Mouse (Mus musculus): Measurements from ENCODE around the gene Il5ra. TPM values are rescaled to one million over a fixed set of nuclear protein-coding genes. Genes with fewer than 3 reads are reported as not detected.
A peak's percentile ranks its signal among the peaks of the same experiment; 100 is the strongest.

Il5ra gene
- total RNA-seq (2021), result not detected

- intact Hi-C loops (cut with DNase I), result no loop called here
Observed at GRCm38 (mm10) chr6:106748887-106749388, at the start of gene Il5ra. Gene Il5ra, minus strand, starts transcription at chr6:106749037.

GRCm38 (mm10) chr6:106794094-106794814 is 45.4 kb upstream of the Il5ra start:
- DNase-seq, result no peak
- intact Hi-C loops (cut with DNase I), result no loop called here

More at GRCm38 (mm10) chr6:106748887-106749388, at the start of gene Il5ra:
- DNase-seq, result no peak

GRCm38 (mm10) chr6:106793621-106794020 is 44.8 kb upstream of the Il5ra start:
- intact Hi-C loops (cut with DNase I), result no loop called here

GRCm38 (mm10) chr6:106793088-106793487 is 44.3 kb upstream of the Il5ra start:
- intact Hi-C loops (cut with DNase I), result no loop called here
- no peak for DNase-seq

More at GRCm38 (mm10) chr6:106793621-106794020, 44.8 kb upstream of the Il5ra start:
- DNase-seq, result no peak

- DNase-seq, result no peak
- intact Hi-C loops (cut with DNase I), result no loop called here
Observed at GRCm38 (mm10) chr6:106792486-106792885, 43.6 kb upstream of the Il5ra start.

- intact Hi-C loops (cut with DNase I), result no loop called here
- no peak for DNase-seq
Observed at GRCm38 (mm10) chr6:106791429-106791828, 42.6 kb upstream of the Il5ra start.

- DNase-seq, result no peak
- intact Hi-C loops (cut with DNase I), result no loop called here
Observed at GRCm38 (mm10) chr6:106787138-106787537, 38.3 kb upstream of the Il5ra start.

GRCm38 (mm10) chr6:106770046-106770445 is 21.2 kb upstream of the Il5ra start:
- no peak for DNase-seq

GRCm38 (mm10) chr6:106769290-106769866 is 20.5 kb upstream of the Il5ra start:
- intact Hi-C loops (cut with DNase I), result no loop called here
- no peak for DNase-seq

More at GRCm38 (mm10) chr6:106770046-106770445, 21.2 kb upstream of the Il5ra start:
- intact Hi-C loops (cut with DNase I), result no loop called here

GRCm38 (mm10) chr6:106768640-106769289 is 19.9 kb upstream of the Il5ra start, which contains the start of gene Trnt1:
Gene Trnt1, plus strand, starts transcription at chr6:106769120.
- intact Hi-C loops (cut with DNase I), result no loop called here

GRCm38 (mm10) chr6:106766774-106767173 is 17.9 kb upstream of the Il5ra start:
- intact Hi-C loops (cut with DNase I), result no loop called here

More at GRCm38 (mm10) chr6:106768640-106769289, 19.9 kb upstream of the Il5ra start, which contains the start of gene Trnt1:
- DNase-seq, result peak; percentile 98

GRCm38 (mm10) chr6:106765892-106766291 is 17.1 kb upstream of the Il5ra start:
- intact Hi-C loops (cut with DNase I), result no loop called here
- no peak for DNase-seq

More at GRCm38 (mm10) chr6:106766774-106767173, 17.9 kb upstream of the Il5ra start:
- DNase-seq, result no peak

- no peak for DNase-seq
- intact Hi-C loops (cut with DNase I), result no loop called here
Observed at GRCm38 (mm10) chr6:106761486-106761885, 12.6 kb upstream of the Il5ra start.

- DNase-seq, result no peak
- intact Hi-C loops (cut with DNase I), result no loop called here
Observed at GRCm38 (mm10) chr6:106760473-106761218, 11.8 kb upstream of the Il5ra start.

GRCm38 (mm10) chr6:106758299-106758698 is 9.5 kb upstream of the Il5ra start:
- DNase-seq, result no peak
- intact Hi-C loops (cut with DNase I), result no loop called here

GRCm38 (mm10) chr6:106750291-106750690 is 1.5 kb upstream of the Il5ra start:
- intact Hi-C loops (cut with DNase I), result no loop called here
- no peak for DNase-seq

GRCm38 (mm10) chr6:106747804-106748203 is 1.0 kb downstream of the Il5ra start:
- intact Hi-C loops (cut with DNase I), result no loop called here
- DNase-seq, result no peak

- DNase-seq, result no peak
- intact Hi-C loops (cut with DNase I), result no loop called here
Observed at GRCm38 (mm10) chr6:106747251-106747650, 1.6 kb downstream of the Il5ra start.

GRCm38 (mm10) chr6:106745673-106746394 is 3.0 kb downstream of the Il5ra start:
- no peak for DNase-seq
- intact Hi-C loops (cut with DNase I), result no loop called here

Data from left cerebral cortex, postnatal 4 days (tissue).